Mouse (Mus musculus): ENCODE data around the gene Zfp982. TPM values are rescaled to one million over a fixed set of nuclear protein-coding genes. Genes with fewer than 3 reads are reported as not detected.

The Zfp982 gene
- polyA plus RNA-seq (2012; rRNA removed; ENCODE audit: low replicate concordance): 0.41 and 1.6 TPM in 2 replicates

DNA sequence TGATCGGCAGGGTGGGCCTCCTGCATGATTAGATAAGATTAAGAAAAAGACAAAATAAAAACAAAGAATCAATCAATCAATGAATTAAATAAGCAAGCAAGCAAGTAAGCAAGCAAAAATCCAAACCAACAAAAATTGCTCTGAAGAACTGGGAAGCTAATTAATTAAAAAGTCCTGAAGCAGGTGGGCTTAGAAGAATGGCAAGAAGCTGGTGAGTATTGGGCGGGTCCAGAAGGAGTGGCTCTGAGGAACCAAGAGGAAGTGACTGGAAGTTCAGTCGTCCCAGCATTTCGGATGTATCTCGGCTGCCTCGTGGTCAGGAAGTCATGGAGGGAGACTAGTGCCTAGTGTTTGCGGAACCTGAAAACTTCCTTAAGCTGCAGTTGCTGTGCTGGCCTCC, at the start of gene Zfp982:
TSS of gene Zfp982 (plus strand) at position 301 of the 400 bp plus-strand sequence.

DNA sequence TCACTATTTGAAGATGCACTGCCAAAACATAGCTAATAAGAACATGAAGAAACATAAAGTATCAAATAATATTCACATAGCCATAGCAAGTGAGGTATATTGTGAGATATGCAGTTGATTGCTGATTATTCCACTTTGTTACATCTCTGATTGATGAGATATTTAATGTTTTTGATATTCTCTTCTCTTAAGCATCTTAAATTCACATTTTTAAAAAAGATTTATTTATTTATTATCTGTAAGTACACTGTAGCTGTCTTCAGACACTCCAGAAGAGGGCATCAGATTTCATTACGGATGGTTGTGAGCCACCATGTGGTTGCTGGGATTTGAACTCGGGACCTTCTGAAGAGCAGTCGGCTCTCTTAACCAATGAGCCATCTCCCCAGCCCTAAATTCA, 47.7 kb downstream of the Zfp982 start, which contains the start of gene Gm16503:
TSS of gene Gm16503 (plus strand) at position 301 of the 400 bp plus-strand sequence.

DNA sequence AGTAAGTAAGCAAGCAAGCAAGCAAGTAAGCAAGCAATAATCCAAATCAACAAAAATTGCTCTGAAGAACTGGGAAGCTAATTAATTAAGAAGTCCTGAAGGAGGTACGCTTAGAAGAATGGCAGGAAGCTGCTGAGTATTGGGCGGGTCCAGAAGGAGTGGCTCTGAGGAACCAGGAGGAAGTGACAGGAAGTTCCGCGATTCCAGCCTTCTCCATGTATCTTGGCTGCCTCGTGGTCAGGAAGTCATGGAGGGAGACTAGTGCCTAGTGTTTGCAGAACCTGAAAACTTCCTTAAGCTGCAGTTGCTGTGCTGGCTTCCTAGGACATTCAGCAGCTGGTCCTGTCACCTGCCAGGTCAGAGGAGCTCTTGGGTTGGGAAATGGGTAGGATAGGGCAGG, 60.9 kb downstream of the Zfp982 start, which contains the start of gene Zfp985:
TSS of gene Zfp985 (plus strand) at position 207 of the 400 bp plus-strand sequence.

Other genes starting within 250 kb of the Zfp982 start
- not detected in 2 replicates for gene Zfp988, start 186.7 kb upstream of the Zfp982 start, polyA plus RNA-seq (2012; rRNA removed; ENCODE audit: low replicate concordance)
- gene Zfp978, start 131.1 kb upstream of the Zfp982 start, polyA plus RNA-seq (2012; rRNA removed; ENCODE audit: low replicate concordance): not detected in 2 replicates
- gene Gm16503, start 47.8 kb downstream of the Zfp982 start, polyA plus RNA-seq (2012; rRNA removed; ENCODE audit: low replicate concordance): 0.06 and 0.29 TPM in 2 replicates
- 0.05 TPM in 1 of 2 replicates, not detected in the other for gene Zfp985, start 60.9 kb downstream of the Zfp982 start, polyA plus RNA-seq (2012; rRNA removed; ENCODE audit: low replicate concordance)
- gene Zfp979, start 150.1 kb downstream of the Zfp982 start, polyA plus RNA-seq (2012; rRNA removed; ENCODE audit: low replicate concordance): 0.67 and 1.5 TPM in 2 replicates
- gene Zfp534, start 210.1 kb downstream of the Zfp982 start, polyA plus RNA-seq (2012; rRNA removed; ENCODE audit: low replicate concordance): not detected in 2 replicates

All from subcutaneous adipose tissue, adult 2 months (tissue).